Mouse (Mus musculus): ENCODE measurements around the gene Pik3c2a. TPM values are rescaled to one million over a fixed set of nuclear protein-coding genes. Genes with fewer than 3 reads are reported as not detected.

Gene Pik3c2a
- 48.3 and 57.1 TPM in 2 replicates for polyA plus RNA-seq (2011; ENCODE audit: insufficient read length, low read depth, missing spikeins)

- Histone ChIP-seq H3K27ac (ENCODE audit: insufficient read depth, low read length) (peak within 1 kb of the TSS; percentile 98), H3K4me1 (ENCODE audit: control insufficient read depth, insufficient read depth, low read length) (peaks cover 3% of the 10 kb centered on the region; the same call in 1 of the 2 replicates), H3K4me3 (ENCODE audit: insufficient read depth, low read length) (peak within 1 kb of the TSS; percentile 80)
- peak; percentile 96 for TF ChIP-seq POLR2A (IDR thresholded peaks at IDR 0.05; ENCODE audit: low read depth, low read length)
- TF ChIP-seq CTCF (IDR thresholded peaks at IDR 0.05; ENCODE audit: borderline replicate concordance, insufficient read depth, low read length) = no peak
Measured at GRCm38 (mm10) chr7:116443004-116443696, at the start of gene Pik3c2a. Pik3c2a (minus strand) TSS chr7:116443449.

- TF ChIP-seq CTCF (IDR thresholded peaks at IDR 0.05; ENCODE audit: borderline replicate concordance, insufficient read depth, low read length) = no peak
- TF ChIP-seq POLR2A (IDR thresholded peaks at IDR 0.05; ENCODE audit: low read depth, low read length) = no peak
- no peak overlapping the region for H3K4me3 ChIP-seq (ENCODE audit: insufficient read depth, low read length)
- no peak overlapping the region for H3K27ac ChIP-seq (ENCODE audit: insufficient read depth, low read length)
- peaks cover 5% of the 10 kb centered on the region; the same call in 1 of the 2 replicates for H3K4me1 ChIP-seq (ENCODE audit: control insufficient read depth, insufficient read depth, low read length)
Measured at GRCm38 (mm10) chr7:116491113-116491512, 47.9 kb upstream of the Pik3c2a start.

- TF ChIP-seq POLR2A (IDR thresholded peaks at IDR 0.05; ENCODE audit: low read depth, low read length) (no peak), CTCF (IDR thresholded peaks at IDR 0.05; ENCODE audit: borderline replicate concordance, insufficient read depth, low read length) (no peak)
Measured at GRCm38 (mm10) chr7:116485062-116485601, 41.9 kb upstream of the Pik3c2a start.

GRCm38 (mm10) chr7:116484213-116484612 lies 41.0 kb upstream of the Pik3c2a start:
- H3K27ac ChIP-seq (ENCODE audit: insufficient read depth, low read length) = no peak overlapping the region
- TF ChIP-seq POLR2A (IDR thresholded peaks at IDR 0.05; ENCODE audit: low read depth, low read length) (no peak), CTCF (IDR thresholded peaks at IDR 0.05; ENCODE audit: borderline replicate concordance, insufficient read depth, low read length) (no peak)
- H3K4me1 ChIP-seq (ENCODE audit: control insufficient read depth, insufficient read depth, low read length) = peaks cover 8% of the 10 kb centered on the region
- no peak overlapping the region for H3K4me3 ChIP-seq (ENCODE audit: insufficient read depth, low read length)

More at GRCm38 (mm10) chr7:116485062-116485601, 41.9 kb upstream of the Pik3c2a start:
- Histone ChIP-seq H3K4me1 (ENCODE audit: control insufficient read depth, insufficient read depth, low read length) (peaks cover 8% of the 10 kb centered on the region), H3K27ac (ENCODE audit: insufficient read depth, low read length) (no peak overlapping the region), H3K4me3 (ENCODE audit: insufficient read depth, low read length) (no peak overlapping the region)

- peaks cover 8% of the 10 kb centered on the region for H3K4me1 ChIP-seq (ENCODE audit: control insufficient read depth, insufficient read depth, low read length)
- H3K4me3 ChIP-seq (ENCODE audit: insufficient read depth, low read length) = no peak overlapping the region
- H3K27ac ChIP-seq (ENCODE audit: insufficient read depth, low read length) = no peak overlapping the region
- TF ChIP-seq POLR2A (IDR thresholded peaks at IDR 0.05; ENCODE audit: low read depth, low read length) (no peak), CTCF (IDR thresholded peaks at IDR 0.05; ENCODE audit: borderline replicate concordance, insufficient read depth, low read length) (no peak)
Measured at GRCm38 (mm10) chr7:116483782-116484181, 40.5 kb upstream of the Pik3c2a start.

GRCm38 (mm10) chr7:116483106-116483505 lies 39.9 kb upstream of the Pik3c2a start:
- peaks cover 8% of the 10 kb centered on the region for H3K4me1 ChIP-seq (ENCODE audit: control insufficient read depth, insufficient read depth, low read length)
- TF ChIP-seq CTCF (IDR thresholded peaks at IDR 0.05; ENCODE audit: borderline replicate concordance, insufficient read depth, low read length) (no peak), POLR2A (IDR thresholded peaks at IDR 0.05; ENCODE audit: low read depth, low read length) (no peak)

GRCm38 (mm10) chr7:116476264-116476663 lies 33.0 kb upstream of the Pik3c2a start:
- H3K4me1 ChIP-seq (ENCODE audit: control insufficient read depth, insufficient read depth, low read length) = peaks cover 2% of the 10 kb centered on the region
- TF ChIP-seq POLR2A (IDR thresholded peaks at IDR 0.05; ENCODE audit: low read depth, low read length) = no peak
- TF ChIP-seq CTCF (IDR thresholded peaks at IDR 0.05; ENCODE audit: borderline replicate concordance, insufficient read depth, low read length) = no peak
- no peak overlapping the region for H3K27ac ChIP-seq (ENCODE audit: insufficient read depth, low read length)
- H3K4me3 ChIP-seq (ENCODE audit: insufficient read depth, low read length) = no peak overlapping the region

More at GRCm38 (mm10) chr7:116483106-116483505, 39.9 kb upstream of the Pik3c2a start:
- no peak overlapping the region for H3K27ac ChIP-seq (ENCODE audit: insufficient read depth, low read length)
- H3K4me3 ChIP-seq (ENCODE audit: insufficient read depth, low read length) = no peak overlapping the region

- no peak for TF ChIP-seq CTCF (IDR thresholded peaks at IDR 0.05; ENCODE audit: borderline replicate concordance, insufficient read depth, low read length)
- no peak for TF ChIP-seq POLR2A (IDR thresholded peaks at IDR 0.05; ENCODE audit: low read depth, low read length)
- no peak overlapping the region for H3K27ac ChIP-seq (ENCODE audit: insufficient read depth, low read length)
- H3K4me1 ChIP-seq (ENCODE audit: control insufficient read depth, insufficient read depth, low read length) = no peaks in the 10 kb centered on the region
- no peak overlapping the region for H3K4me3 ChIP-seq (ENCODE audit: insufficient read depth, low read length)
Measured at GRCm38 (mm10) chr7:116475836-116476235, 32.6 kb upstream of the Pik3c2a start.

GRCm38 (mm10) chr7:116462114-116462513 lies 18.9 kb upstream of the Pik3c2a start:
- Histone ChIP-seq H3K4me3 (ENCODE audit: insufficient read depth, low read length) (no peak overlapping the region), H3K4me1 (ENCODE audit: control insufficient read depth, insufficient read depth, low read length) (peaks cover 25% of the 10 kb centered on the region), H3K27ac (ENCODE audit: insufficient read depth, low read length) (peak overlapping the region; percentile 77)
- TF ChIP-seq CTCF (IDR thresholded peaks at IDR 0.05; ENCODE audit: borderline replicate concordance, insufficient read depth, low read length) = no peak
- TF ChIP-seq POLR2A (IDR thresholded peaks at IDR 0.05; ENCODE audit: low read depth, low read length) = no peak

- no peak overlapping the region for H3K4me3 ChIP-seq (ENCODE audit: insufficient read depth, low read length)
- TF ChIP-seq CTCF (IDR thresholded peaks at IDR 0.05; ENCODE audit: borderline replicate concordance, insufficient read depth, low read length) = no peak
- no peak for TF ChIP-seq POLR2A (IDR thresholded peaks at IDR 0.05; ENCODE audit: low read depth, low read length)
Measured at GRCm38 (mm10) chr7:116458985-116459441, 15.8 kb upstream of the Pik3c2a start.

More at GRCm38 (mm10) chr7:116458985-116459441, 15.8 kb upstream of the Pik3c2a start:
- Histone ChIP-seq H3K4me1 (ENCODE audit: control insufficient read depth, insufficient read depth, low read length) (peaks cover 27% of the 10 kb centered on the region), H3K27ac (ENCODE audit: insufficient read depth, low read length) (peak overlapping the region; percentile 45; the same call in 1 of the 2 replicates)

Measured in embryonic fibroblast, embryonic 13.5 days (primary cell).